Mouse (Mus musculus) stomach, postnatal 0 days (tissue): ENCODE data around the gene Dact2.

Source experiments
- CTCF ChIP-seq: IDR thresholded peaks from 2 replicates; pipeline ENCODE4 v1.5.1; 2016; ENCODE audit warnings: antibody characterized with exemption, low read depth, mild to moderate bottlenecking, moderate library complexity
- EP300 ChIP-seq: optimal IDR thresholded peaks from 2 replicates; pipeline ENCODE3; 2016; ENCODE audit warnings: antibody characterized with exemption

DNA sequence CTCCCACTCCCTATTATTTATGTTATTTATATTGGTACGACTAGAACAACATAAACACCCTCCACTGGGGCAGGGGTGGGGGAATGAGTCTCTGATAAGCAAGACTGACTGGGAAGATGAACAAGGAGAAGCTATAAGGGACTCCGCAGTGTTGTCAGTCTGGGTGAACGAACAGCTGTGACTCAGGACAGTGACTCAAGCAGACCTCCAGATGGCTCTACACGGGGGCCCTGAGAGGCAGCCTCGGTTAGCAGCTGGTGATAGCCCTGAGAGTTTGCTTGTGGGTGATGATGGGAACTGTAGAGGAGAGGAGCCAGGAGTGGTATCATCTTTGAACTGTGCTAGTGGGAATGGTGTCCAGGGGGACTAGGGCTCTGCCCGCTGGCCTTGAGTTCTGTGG lies 23.5 kb upstream of the Dact2 start:
- TF ChIP-seq CTCF (no peak), EP300 (no peak)
